Mouse (Mus musculus) kidney, postnatal 36 days (tissue): ENCODE results near the gene Braf.

Source experiments
- DNase-seq, 2 experiments: peaks; one replicate each; pipeline ENCODE4 v3.0.0; 2021 to 2022; ENCODE audit warnings: mixed read lengths in 2 of 2

The Braf gene

DNA sequence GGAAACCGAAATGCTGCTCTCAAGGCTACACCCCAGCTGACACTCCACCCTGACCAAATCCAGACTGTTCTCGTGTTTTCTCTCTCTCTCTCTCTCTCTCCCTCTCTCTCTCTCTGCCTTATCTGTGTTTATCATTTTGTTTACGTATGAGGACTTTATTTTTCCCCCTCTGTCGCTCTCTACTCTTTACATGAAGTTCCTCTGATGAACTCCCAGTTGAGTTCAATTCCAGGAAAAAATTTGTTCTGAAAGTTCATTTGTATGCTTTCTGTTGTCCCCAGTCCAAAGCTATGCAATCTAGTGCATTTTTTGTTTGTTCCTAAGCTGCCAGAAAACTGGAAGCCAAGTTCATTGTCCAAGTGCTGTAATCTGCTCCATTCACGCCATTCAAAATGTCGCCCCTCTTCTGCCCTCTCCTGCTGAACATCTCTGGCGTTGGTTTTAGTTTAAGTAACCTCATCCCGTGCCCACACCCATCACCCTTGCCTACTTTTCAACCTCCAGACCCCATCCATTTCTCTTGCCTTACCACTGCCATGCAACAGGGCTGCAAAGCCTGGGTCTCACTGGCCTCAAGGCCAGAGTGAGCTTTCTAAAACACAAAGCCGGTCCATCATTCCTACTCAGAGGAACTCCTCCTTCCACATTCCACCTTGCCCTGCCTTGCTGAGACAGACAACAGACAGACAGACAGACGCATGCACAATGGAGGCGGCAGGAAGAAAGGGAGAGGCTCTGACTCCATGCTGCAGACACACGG lies 170.2 kb downstream of the Braf start:
- DNase-seq = no peak
